Mouse (Mus musculus): ENCODE data around the gene Pdia3. TPM values are rescaled to one million over a fixed set of nuclear protein-coding genes. Genes with fewer than 3 reads are reported as not detected.
"Not testable (repeated sequence)": the region's sequence is repeated elsewhere in the genome, so short reads cannot be mapped to it uniquely, and the experiment has no call there.

The Pdia3 gene
- polyA plus RNA-seq, 2 experiments from 2014 or later = 665 to 860 TPM

- ATAC-seq = not testable (repeated sequence)
These were observed 67.3 kb downstream of the Pdia3 start for GRCm38 (mm10) chr2:121480916-121481315.

- ATAC-seq = no peak
These were observed 70.0 kb downstream of the Pdia3 start for GRCm38 (mm10) chr2:121483576-121483975.

GRCm38 (mm10) chr2:121484403-121484802 is 70.8 kb downstream of the Pdia3 start:
- ATAC-seq = not testable (repeated sequence)

Other genes starting within 250 kb of the Pdia3 start
- gene Tubgcp4, start 243.1 kb upstream of the Pdia3 start, polyA plus RNA-seq (2017; shearing (Covaris generic)) = 100 to 1,000 TPM in 1 of 2 experiments, 10 to 100 TPM in 1; 92.2 to 131 TPM
- gene Zscan29, start 242.7 kb upstream of the Pdia3 start, polyA plus RNA-seq (2017; shearing (Covaris generic)) = 10 to 100 TPM; 30.4 to 44.1 TPM
- 10 to 100 TPM; 31.6 to 38.7 TPM for gene Trp53bp1, start 142.4 kb upstream of the Pdia3 start, polyA plus RNA-seq (2017; shearing (Covaris generic))
- gene Map1a, start 124.2 kb upstream of the Pdia3 start, polyA plus RNA-seq (2017; shearing (Covaris generic)) = under 1 TPM; 0.03 to 0.09 TPM
- 1 to 10 TPM; 6.8 to 9.5 TPM for gene Ppip5k1, start 58.4 kb upstream of the Pdia3 start, polyA plus RNA-seq (2017; shearing (Covaris generic))
- gene Ckmt1, start 56.1 kb upstream of the Pdia3 start, polyA plus RNA-seq (2017; shearing (Covaris generic)) = not detected
- gene Strc, start 26.6 kb upstream of the Pdia3 start, polyA plus RNA-seq (2017; shearing (Covaris generic)) = under 1 TPM; 0.10 to 0.35 TPM
- gene Catsper2, start within 50 bp of the Pdia3 start, polyA plus RNA-seq (2017; shearing (Covaris generic)) = 1 to 10 TPM; 2.3 to 3.4 TPM
- gene Ell3, start 30.5 kb downstream of the Pdia3 start, polyA plus RNA-seq (2017; shearing (Covaris generic)) = 1 to 10 TPM; 1.6 to 1.7 TPM
- 100 to 1,000 TPM; 677 to 841 TPM for gene Serf2, start 35.4 kb downstream of the Pdia3 start, polyA plus RNA-seq (2017; shearing (Covaris generic))
- 100 to 1,000 TPM; 114 to 126 TPM for gene Hypk, start 39.5 kb downstream of the Pdia3 start, polyA plus RNA-seq (2017; shearing (Covaris generic))
- under 1 TPM in 1 of 2 experiments, not detected in 1; 0.33 TPM for gene Serinc4, start 43.0 kb downstream of the Pdia3 start, polyA plus RNA-seq (2017; shearing (Covaris generic))
- gene Mfap1b, start 60.3 kb downstream of the Pdia3 start, polyA plus RNA-seq (2017; shearing (Covaris generic)) = 10 to 100 TPM; 88.2 to 89.2 TPM
- gene Mfap1a, start 92.9 kb downstream of the Pdia3 start, polyA plus RNA-seq (2017; shearing (Covaris generic)) = 10 to 100 TPM; 28.6 to 43.0 TPM
- 10 to 100 TPM in 1 of 2 experiments, 1 to 10 TPM in 1; 7.2 to 11.2 TPM for gene Wdr76, start 92.9 kb downstream of the Pdia3 start, polyA plus RNA-seq (2017; shearing (Covaris generic))

Measured in CD4-positive, CD25-positive, alpha-beta regulatory T cell, adult 4 months (primary cell).